Mouse (Mus musculus): ENCODE data around the gene Sdr42e1. TPM values are rescaled to one million over a fixed set of nuclear protein-coding genes. Genes with fewer than 3 reads are reported as not detected.
A peak's percentile ranks its signal among the peaks of the same experiment; 100 is the strongest.

The Sdr42e1 gene
- polyA plus RNA-seq, 1 experiment = not detected

DNA sequence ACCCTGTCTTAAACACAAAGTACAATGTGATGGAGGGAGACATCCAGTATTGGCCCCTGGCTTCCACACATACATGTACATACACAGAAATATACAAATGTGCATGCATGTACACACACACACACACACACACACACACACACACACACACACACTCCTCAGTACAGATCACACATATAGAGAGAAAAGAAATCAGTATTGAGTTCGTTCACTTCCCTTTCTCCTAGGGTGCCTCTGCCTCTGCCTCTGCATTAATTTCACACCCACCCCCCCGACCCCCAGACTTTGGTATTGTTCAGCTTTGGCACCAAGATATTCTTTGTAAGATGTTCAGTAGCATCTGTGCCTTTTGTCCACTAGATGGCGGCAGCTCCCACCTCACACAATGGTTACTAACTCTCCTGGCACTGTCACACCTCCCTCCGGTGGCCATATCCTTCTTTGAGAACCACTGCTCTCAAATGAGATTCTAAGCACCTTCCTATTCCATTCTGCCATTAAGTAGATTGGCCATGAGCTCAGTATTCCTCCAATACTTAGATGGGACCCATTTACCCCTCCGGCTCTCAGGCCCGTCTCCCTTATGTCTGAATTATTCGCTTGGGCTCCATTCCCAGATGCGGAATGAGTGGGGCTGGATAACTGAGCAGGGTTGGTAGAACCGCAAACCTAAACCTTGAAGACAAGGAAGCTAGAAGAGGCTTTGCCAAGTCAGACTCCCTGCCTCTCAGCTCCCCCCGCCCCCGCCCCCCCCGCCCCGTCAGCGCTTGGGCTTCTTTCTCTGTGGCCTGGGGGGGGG, 47.2 kb downstream of the Sdr42e1 start:
- Histone ChIP-seq H3K36me3 (ENCODE audit: control insufficient read depth, insufficient read depth) (no peaks in the 10 kb centered on the region), H3ac (ENCODE audit: control insufficient read depth, insufficient read length, low read depth) (no peak overlapping the region), H3K4me3 (ENCODE audit: insufficient read depth, poor library complexity, severe bottlenecking) (no peak overlapping the region), H3K27me3 (ENCODE audit: control insufficient read depth, insufficient read depth, insufficient read length) (no peaks in the 10 kb centered on the region), H3K79me2 (ENCODE audit: control insufficient read depth, insufficient read depth) (no peaks in the 10 kb centered on the region), H3K79me3 (ENCODE audit: low read depth) (no peaks in the 10 kb centered on the region)
- TF ChIP-seq CEBPB (IDR thresholded peaks at IDR 0.05; ENCODE audit: low read depth) (no peak), CTCF (IDR thresholded peaks at IDR 0.05; ENCODE audit: control insufficient read depth, insufficient read depth, insufficient read length) (peak; percentile 18), MYOD1 (IDR thresholded peaks at IDR 0.05; ENCODE audit: control insufficient read depth, insufficient read length, low read depth) (no peak), MAX (IDR thresholded peaks at IDR 0.05) (no peak), MYOG (IDR thresholded peaks at IDR 0.05; ENCODE audit: control insufficient read depth, extremely low read depth, insufficient read length) (no peak), USF1 (IDR thresholded peaks at IDR 0.05; ENCODE audit: low read depth) (no peak), FOSL1 (IDR thresholded peaks at IDR 0.05; ENCODE audit: insufficient read depth, low read length, poor library complexity, severe bottlenecking) (no peak)

DNA sequence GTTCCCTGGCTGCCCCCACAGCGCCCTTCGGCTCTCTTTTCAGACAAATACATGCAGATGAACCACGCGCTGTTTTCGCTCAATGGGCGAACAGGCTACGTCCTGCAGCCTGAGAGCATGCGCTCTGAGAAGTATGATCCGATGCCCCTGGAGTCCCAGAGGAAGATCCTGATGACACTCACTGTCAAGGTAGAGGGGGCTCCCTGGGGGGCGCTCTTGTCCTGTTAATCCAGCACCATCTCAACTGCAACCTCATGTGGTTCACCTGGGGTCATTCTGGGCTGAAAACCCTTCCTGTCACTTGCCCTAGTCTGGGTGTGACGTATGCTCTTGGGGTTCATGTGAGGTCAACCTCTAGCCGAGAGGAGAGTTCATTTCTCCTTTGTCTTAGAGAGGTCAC, 60.6 kb downstream of the Sdr42e1 start:
- Histone ChIP-seq H3K79me2 (ENCODE audit: control insufficient read depth, insufficient read depth) (no peaks in the 10 kb centered on the region), H3ac (ENCODE audit: control insufficient read depth, insufficient read length, low read depth) (no peak overlapping the region), H3K4me3 (ENCODE audit: insufficient read depth, poor library complexity, severe bottlenecking) (no peak overlapping the region), H3K79me3 (ENCODE audit: low read depth) (no peaks in the 10 kb centered on the region), H3K36me3 (ENCODE audit: control insufficient read depth, insufficient read depth) (no peaks in the 10 kb centered on the region), H3K27me3 (ENCODE audit: control insufficient read depth, insufficient read depth, insufficient read length) (no peaks in the 10 kb centered on the region)
- TF ChIP-seq MYOG (IDR thresholded peaks at IDR 0.05; ENCODE audit: control insufficient read depth, extremely low read depth, insufficient read length) (no peak), MYOD1 (IDR thresholded peaks at IDR 0.05; ENCODE audit: control insufficient read depth, insufficient read length, low read depth) (no peak), USF1 (IDR thresholded peaks at IDR 0.05; ENCODE audit: low read depth) (no peak), CTCF (IDR thresholded peaks at IDR 0.05; ENCODE audit: control insufficient read depth, insufficient read depth, insufficient read length) (no peak), FOSL1 (IDR thresholded peaks at IDR 0.05; ENCODE audit: insufficient read depth, low read length, poor library complexity, severe bottlenecking) (no peak), CEBPB (IDR thresholded peaks at IDR 0.05; ENCODE audit: low read depth) (no peak), MAX (IDR thresholded peaks at IDR 0.05) (no peak)

Other genes with a start within 250 kb of the Sdr42e1 start
- gene Plcg2, start 175.4 kb downstream of the Sdr42e1 start, polyA plus RNA-seq (2012; fragmentation: generic; extraction: Trizol) = 0.05 TPM
- gene Hsd17b2, start 28.2 kb upstream of the Sdr42e1 start, polyA plus RNA-seq (2012; fragmentation: generic; extraction: Trizol) = not detected
- 20.5 TPM for gene Mphosph6, start 128.3 kb upstream of the Sdr42e1 start, polyA plus RNA-seq (2012; fragmentation: generic; extraction: Trizol)

Data from C2C12 (cell line).